Mouse (Mus musculus) T-helper 2 cell (primary cell): ENCODE results near the gene Bmi1.

Experiments used
- in situ Hi-C: fragments of 300-600 bp; cut with MboI, MseI; formaldehyde crosslinking; loops from one replicate; pipeline ENCODE4 v1.15.1; 2025; ENCODE audit warnings: high pct_unique_total_duplicates

The Bmi1 gene

DNA sequence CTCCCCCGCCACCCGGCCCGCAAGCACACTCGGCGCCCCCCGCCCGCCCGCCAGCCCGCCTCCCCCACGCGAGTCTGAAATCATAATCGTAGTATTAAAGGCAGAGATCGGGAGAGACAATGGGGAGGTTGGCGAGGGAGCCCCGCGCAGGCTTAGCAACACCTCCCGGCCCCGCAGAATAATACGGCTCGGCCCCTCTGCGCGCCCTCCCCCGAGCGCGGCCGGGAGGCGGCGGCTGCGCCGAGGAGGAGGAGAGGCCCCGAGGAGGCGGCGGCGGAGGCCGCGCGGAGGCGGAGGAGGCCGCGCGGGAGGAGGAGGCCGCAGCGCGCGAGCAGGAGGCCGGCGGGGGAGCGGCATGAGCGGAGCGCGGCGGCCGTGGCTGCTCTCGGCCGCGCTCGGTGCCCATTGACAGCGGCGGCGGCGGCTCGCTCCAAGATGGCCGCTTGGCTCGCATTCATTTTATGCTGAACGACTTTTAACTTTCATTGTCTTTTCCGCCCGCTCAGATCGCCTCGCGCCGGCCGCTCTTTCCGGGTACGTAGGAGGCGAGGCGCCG, at the start of gene Bmi1:
Gene Bmi1, plus strand, starts transcription at position 83 of the 556 bp plus-strand sequence.
- in situ Hi-C loops, result no loop called here

DNA sequence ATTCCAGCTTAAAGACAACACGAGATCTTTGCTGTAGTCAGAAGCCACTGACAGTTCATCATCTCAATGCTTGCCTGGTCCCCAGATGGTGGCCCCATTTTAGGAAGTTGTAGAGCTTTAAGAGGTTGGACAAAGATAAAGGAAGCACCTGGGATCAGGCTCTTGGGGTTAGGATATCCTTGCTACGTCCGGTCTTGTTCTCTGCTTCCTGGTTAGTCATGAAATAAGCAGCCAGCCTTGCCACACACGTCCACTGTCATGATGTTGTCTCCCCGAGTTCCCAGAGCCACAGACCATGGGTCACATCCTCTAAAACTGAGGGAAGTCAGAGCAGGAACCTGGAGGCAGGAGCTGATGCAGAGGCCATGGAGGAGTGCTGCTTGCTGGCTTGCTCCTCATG, 46.3 kb upstream of the Bmi1 start:
- in situ Hi-C loops, result no loop called here

DNA sequence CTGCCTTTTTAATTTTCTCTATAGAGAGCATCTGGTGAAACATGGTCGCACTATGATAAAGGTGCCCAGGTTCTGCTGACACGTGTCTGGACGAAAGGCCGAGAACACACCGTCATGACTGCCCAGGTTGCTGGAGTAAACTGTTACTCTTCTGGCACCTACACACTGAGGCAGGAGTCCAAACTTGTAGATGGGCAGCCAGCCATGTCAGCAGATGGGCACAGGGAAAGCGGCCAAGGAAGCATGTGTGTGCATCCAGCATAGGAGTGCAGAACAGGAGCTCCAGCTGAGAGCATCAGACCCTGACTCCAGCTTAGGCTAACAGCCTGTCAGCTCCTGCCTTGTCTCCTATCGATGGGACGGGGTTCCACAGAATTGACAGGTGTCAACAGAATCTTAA, 41.8 kb upstream of the Bmi1 start:
- in situ Hi-C loops, result no loop called here

DNA sequence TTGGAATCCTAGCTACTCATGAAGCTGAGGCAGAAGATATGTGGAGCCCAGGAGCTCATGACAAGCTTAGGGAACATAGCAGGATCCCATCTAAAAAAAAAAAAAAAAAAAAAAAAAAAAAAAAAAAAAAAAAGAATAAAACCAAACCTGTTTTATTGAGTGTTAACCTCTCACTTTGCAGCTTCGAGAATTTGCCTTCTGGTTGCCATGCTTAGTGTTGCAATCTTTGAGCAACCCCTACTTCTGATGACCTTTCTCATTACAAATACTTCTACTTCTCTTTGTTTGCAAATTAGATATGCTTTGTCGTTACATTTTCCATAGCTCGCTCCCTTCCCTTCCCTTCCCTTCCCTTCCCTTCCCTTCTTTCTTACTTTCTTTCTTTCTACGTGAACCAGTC, 28.3 kb upstream of the Bmi1 start:
- in situ Hi-C loops, result no loop called here

DNA sequence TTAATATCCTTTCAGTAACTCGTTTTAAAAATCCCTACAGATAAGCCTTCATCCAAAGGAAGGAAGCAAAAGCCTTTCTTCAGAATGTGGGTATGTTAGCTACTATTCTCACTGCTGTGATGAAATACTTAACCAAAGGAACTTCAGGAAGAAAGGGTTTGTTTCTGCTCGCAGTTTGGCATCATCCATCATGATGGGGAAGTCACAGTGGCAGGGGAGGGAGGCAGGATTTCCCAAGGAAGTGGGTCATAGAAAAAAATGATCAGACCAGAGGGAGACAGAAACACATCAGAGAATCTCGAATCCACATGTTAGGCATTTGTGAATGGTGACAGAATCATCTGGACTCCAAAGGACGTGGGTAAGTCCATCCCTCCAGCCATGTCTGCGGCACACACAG, 22.0 kb upstream of the Bmi1 start:
- in situ Hi-C loops, result no loop called here

DNA sequence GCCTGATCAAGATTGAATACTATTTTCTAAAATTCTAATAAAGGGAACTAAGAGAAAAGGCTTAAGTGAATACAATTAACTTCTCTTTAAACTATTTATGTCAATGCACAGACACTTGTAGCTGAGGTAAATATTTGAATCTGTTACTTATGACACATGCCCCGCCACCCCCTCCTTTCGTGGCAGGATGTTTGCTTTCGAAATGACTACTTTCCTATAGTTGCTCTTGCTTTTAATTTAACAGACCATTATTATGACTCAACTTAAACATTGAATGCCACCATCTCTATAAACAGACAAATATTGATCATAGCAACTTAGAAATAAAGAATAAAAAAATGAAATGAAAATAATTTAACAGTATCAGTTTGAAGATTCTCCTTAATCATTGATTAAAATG, 12.8 kb upstream of the Bmi1 start:
- in situ Hi-C loops, result no loop called here

DNA sequence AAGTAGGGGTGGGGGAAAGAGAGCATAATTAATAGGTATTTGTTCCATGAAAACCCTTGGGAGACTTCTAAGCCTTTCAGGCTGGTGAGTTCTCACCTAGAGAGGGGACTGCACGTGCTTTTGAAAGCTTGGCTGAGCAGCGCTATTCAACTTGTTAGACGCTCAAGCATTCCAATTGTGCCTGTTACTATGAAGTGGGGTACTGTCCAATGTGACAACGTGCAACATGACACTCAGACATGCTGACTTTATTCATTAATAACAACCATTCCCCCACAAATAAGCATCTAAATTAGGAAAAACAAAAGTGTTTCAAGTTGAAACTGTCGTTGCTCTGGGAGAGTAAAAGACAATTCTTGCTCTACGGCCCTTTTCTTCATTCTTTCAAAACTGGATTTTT, 5.8 kb upstream of the Bmi1 start:
- in situ Hi-C loops, result no loop called here

DNA sequence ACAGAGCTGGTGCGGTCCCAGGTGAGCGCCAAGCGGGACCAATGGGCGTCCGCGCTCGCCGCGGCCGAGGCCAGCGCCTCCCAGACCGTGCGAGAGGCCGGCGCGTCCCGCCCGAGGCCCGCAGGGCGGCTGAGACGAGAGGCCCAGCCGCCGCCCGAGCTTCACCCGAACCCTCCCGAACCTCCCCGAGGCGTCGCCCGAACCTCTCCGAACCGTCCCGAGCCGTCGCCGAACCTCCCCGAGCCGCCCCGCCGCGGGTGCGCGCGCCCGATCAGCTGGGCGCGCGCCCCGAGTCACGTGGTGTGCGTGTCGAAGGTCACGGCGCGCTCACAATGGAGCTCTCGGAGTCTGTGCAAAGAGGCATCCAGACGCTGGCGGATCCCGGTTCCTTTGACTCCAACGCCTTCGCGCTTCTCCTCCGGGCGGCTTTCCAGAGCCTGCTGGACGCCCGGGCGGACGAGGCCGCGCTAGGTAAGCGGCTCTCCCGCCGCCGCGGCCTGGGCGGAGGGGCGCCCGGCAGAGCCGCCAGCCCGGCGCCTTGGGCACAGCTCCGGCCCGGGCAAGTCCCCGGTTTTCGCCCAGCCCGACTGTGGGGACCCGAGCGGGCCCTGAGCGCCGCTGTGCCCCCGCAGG, 4.6 kb upstream of the Bmi1 start, which contains the start of gene Commd3:
Gene Commd3, plus strand, starts transcription at position 252 of the 633 bp plus-strand sequence.
- in situ Hi-C loops, result no loop called here

DNA sequence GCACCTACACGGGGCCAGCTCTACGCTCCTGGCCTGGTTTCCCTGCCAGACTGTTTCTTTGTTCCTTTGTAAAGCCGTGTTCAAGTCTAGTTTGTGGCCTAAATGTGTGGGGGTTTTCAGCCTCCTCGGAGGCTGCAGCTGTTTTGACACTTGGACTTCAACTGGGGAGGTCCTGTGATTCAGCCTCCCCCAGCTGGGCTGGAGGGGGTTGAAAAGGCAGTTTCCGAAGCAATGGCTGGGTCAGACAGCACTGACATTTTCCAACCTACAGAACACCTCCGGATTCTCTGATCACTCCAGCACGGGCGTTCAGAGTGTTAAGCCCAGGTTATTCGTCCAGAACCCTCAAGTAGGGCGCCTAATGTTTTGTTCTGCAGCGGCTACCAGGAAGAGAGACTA, 4.1 kb upstream of the Bmi1 start:
- in situ Hi-C loops, result no loop called here

DNA sequence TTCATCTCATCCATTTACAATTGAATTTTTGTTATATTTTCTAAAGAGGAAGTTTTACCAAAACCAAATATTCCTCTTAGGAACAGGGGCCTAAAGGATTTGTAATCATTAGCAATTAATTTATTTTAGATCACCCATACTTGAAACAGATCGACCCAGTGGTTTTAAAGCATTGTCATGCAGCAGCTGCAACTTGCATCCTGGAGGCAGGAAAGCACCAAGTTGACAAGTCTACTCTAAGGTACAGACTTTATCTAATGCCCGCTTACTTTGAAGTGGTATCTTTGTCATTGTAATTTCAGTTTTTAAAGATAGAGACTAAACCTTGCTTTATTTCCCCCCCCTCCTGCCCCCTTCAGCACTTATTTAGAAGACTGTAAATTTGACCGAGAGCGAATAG, 3.1 kb upstream of the Bmi1 start:
- in situ Hi-C loops, result no loop called here

DNA sequence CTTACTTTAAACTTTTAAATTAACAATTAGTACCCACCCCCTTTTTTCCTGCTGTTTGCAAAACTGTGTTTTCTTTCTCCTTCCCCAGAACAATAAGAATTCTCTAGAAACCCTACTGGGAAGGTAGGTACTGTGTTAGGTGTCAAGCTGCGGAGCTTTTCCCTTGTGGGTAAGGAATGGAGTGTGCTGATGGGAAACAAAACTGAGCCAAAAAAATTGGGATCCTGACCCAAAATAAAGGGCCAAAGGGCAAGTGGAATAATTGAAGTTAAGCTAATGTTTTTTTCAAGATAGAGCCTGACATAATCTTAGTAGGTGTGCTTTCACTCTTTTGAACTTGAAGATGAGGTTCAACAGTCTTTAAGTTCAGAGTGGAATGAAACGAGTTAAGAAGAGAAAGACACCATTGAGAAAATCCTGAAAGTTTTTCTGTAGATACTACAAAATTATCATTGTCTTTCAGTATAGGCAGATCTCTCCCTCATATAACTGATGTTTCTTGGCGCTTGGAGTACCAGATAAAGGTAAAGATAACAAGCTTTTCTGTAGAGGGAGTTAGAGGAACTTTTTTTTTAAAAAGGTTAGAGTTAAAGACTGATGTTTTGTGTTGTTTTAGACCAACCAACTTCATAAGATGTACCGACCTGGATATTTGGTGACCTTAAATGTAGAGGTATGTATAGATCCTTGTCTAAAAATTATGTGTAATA, 2.5 kb upstream of the Bmi1 start:
- in situ Hi-C loops, result no loop called here

DNA sequence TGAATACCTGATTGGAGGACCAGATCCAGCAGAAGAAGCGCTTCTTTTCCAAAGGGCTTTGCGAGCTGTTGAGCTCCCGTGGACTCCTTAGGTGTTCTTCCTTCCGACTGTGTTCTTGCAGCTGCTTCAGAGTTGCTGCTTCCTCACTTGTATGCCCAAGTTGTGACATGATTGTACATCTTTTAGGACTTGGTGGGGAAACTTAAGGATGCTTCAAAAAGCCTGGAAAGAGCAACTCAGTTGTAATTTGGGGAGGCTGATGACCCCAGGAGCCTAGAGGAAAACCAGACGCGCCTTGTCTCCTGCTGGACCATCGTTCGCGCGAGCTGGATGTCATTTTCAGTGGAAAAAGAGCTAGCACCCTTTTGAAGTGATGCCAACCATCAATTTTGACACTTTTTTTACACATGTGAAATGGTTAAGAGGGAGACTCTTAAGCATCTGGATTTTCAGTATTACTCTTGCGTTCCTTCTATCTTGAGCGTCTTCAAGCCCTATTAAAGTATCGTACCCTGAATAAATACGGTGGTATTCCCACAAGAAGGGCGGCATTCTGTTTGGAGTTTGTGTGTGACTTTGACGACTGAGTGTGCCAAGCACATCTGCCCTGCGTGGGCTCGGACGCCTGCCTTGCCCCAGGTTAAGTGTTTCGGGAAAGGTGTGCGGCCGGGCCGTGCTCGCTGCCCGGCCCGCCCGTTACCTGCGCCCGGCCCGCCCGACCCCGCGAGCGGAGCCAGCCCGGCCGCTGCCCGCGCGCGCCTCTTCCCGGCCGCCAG, 949 bp upstream of the Bmi1 start:
- in situ Hi-C loops, result no loop called here

DNA sequence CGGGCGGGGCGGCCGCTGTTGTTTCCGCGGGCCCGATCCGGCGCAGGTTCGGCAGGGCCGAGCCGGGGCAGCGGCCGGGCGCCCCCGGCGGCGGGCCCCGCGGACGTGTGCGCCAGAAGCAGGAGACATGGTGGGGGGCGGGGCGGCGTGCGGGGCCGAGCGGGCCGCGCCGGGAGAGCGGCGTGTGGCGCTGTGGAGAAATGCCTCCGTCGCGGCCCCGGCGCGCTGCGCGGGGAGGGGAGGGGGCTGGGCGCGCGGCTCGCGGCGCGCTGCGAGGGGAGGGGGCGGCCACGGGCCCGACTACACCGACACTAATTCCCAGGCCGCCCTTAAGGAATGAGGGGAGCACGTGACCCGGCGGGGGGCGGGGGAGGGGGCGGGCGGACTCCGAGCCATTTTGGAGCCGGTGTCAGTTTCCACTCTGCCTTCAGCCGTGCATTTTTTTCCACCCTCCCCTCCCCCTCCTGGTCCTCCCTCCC, 322 bp upstream of the Bmi1 start:
- in situ Hi-C loops, result no loop called here

DNA sequence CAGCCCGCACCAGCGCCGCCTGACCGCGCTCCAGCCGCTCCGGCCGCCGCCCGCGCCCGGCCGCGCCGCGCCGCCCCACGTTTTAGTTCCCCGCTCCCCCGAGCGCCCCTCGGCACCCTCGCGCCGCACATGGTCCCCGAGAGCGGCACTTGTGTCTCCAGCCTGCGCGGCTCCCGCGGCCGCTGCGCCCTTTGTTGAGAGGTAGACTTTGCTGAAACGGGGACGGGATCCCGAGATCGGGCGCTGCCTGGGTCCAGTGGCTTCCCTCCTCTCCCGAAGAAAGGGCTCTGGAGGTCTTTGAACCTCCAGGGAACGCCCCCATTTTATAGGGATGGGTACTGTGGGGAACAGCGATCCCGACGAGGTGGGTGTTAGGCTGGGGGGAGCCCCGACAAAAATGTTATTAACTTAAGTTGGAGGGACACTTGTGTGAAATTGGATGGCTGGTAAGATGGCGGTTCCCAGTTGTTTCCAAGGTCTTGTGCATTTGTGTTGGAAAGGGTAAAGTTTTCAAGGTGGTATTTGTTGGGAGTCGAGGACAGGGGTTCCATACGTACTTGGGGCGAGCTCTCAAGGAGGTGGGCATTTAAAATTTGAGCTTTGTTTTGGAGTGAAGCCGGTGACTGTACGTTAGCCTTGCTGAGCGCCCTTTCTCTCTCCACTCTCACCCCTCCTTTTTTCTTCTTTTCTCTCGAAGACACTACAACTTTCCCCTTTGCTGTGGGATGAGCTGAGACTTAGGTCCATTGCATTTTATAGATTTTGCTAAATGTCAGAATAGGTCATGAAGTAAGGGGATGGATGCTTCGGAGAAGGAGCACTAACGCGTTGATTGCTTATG, 1.0 kb downstream of the Bmi1 start:
- in situ Hi-C loops, result no loop called here

DNA sequence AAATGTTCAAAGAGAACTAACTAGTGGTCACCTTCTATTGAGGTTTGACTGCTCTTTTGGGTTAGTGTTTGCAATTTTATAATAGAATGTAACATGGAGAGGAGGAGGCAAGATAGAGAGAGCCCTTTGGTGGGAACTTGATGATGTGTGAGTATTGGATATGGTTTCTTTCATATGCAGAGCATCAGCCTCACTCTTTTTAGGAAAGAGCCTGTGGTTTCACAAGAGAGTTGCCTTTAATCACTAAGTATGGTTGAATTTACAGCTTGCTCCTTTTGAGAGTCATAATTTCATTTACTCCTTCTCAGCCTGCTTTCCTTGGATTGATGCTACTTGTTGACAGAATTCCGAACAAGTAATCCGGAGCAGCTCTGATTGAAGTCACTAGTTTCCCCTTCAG, 2.9 kb downstream of the Bmi1 start:
- in situ Hi-C loops, result no loop called here

DNA sequence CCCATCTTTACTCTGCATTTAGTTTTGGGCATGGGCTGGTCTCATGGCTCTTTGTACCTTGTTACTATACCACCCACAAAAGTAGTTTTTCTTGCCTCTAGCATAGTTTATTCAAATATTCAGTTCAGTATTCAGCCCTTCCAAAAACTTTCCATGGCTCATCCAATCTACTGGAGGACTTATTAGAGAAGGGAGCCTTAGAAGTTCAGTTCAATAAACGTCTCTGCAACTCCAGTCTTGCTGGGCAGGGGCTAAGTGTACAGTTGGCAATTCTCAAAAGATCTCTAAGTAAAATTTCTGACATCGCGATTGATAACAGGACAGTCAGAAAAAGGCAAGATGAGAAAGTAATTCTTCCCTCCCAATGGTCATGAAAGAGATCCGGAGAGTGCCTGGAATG, 3.7 kb downstream of the Bmi1 start:
- in situ Hi-C loops, result no loop called here

DNA sequence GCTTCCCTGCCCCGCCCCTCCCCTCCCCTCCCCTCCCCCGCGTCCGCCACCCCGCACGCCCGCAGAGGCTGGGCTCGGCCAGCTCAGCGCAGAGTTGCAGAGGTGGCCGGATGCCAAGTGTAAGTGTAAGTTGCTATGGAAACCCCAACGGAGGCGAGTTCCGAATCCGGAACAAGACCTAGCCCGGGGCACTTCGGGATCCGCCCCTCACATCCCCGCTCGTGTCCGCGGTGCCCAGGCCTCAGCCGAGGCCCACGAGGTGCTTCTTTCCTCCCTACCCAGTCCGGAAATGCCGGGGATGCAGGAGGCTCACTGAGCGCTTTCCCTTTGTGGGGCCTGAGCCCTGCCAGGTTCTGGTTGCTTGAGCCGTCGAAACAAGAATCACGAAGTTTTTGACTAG, 4.1 kb downstream of the Bmi1 start:
- in situ Hi-C loops, result no loop called here

DNA sequence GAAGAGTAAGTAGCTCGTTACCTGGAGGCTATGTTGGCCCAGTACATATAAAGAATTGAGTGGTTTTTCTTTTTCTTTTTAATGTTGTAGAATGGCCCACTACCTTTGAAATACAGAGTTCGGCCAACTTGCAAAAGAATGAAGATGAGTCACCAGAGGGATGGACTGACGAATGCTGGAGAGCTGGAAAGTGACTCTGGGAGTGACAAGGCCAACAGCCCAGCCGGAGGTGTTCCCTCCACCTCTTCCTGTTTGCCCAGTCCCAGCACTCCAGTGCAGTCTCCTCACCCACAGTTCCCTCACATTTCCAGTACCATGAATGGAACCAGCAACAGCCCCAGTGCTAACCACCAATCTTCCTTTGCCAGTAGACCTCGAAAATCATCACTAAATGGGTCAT, 7.2 kb downstream of the Bmi1 start:
- in situ Hi-C loops, result no loop called here

DNA sequence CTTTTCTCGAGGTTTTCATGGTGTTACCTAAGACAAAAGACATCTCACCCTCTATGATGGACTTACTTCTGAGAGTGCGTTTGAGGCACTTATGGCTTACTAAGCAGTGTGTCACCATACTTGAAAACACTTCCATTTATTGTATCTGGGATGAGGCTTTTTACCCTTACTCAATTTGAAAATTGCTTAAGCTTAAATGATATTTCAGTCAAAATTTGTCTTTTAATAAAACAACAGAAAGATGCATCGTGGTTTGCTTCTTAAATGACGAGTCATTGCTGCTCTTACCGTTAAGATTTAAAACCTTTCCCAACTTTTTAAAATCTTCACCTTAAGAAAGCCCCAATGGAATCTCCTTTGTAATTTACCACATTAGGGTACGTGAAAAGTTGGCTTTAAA, 9.6 kb downstream of the Bmi1 start:
- in situ Hi-C loops, result no loop called here

DNA sequence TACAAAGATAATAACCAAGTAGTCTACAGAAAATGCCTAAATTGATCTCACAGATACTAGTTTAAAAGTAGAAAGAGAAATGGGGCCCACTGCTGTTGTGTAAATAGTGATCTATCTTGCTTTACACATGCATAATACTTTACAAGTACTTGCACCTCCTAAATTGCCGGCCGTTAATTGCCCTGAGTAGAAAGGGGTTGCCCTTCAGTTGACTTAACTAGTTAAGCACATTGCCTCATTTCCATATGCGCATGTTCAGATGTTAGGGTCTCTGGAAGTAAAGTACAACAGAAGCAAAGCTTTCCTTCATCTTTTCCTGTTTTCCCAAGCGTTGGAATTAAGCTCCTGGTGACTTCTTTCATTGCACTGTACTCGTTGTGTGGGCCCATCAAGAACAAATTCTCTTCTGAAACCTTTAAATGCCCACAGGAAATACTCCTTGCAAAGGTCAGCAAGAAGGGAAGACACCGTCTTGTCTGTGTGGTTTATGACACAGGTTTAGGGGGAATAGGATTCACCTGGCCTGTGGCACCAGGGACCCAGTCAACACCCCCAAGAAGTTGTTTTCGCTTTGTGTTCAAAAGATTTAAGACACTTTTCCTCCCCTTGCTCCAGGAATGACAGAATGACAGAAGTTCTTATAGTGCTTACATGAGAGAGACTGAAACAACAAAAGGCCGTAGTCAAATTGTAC, 10.2 kb downstream of the Bmi1 start:
- in situ Hi-C loops, result no loop called here

DNA sequence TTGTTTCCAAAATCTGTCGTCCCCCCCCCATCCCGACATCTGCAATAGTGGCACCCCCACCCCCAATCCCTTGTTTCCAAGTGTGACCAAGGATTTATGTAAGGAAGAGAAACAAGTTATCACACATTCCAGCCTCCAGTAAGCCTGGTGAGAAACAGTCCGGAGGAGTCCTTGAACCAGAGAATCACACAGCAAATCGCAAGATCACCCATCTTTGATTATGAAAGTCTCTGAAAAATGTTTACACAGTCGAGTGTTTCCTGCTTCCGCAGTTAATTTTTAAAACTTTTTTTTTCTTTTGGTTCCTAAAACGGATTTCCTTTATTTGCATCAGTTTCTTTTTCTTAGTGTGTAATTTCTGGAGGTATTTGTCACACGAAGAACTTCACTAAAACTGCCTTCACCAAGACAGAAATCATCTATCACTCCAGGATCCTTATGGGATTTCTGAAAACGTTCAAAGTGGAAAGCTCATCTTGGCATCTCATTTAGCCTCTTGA, 10.9 kb downstream of the Bmi1 start:
- in situ Hi-C loops, result no loop called here
